Mouse (Mus musculus): ENCODE measurements at regions not wholly inside any gene's neighbourhood (a gene's known extent, or its start where the extent isn't known, plus 50 kb on each side); places are given as distances from the start of the nearest gene placed in this dataset.
"Not testable (repeated sequence)": the region's sequence is repeated elsewhere in the genome, so short reads cannot be mapped to it uniquely, and the experiment has no call there.

GRCm38 (mm10) chr1:137280391-137281386, 320.4 kb upstream of the Nr5a2 start:
- no peak for DNase-seq

- no peak for DNase-seq
Observed at GRCm38 (mm10) chr1:137279981-137280380, 319.7 kb upstream of the Nr5a2 start.

DNA sequence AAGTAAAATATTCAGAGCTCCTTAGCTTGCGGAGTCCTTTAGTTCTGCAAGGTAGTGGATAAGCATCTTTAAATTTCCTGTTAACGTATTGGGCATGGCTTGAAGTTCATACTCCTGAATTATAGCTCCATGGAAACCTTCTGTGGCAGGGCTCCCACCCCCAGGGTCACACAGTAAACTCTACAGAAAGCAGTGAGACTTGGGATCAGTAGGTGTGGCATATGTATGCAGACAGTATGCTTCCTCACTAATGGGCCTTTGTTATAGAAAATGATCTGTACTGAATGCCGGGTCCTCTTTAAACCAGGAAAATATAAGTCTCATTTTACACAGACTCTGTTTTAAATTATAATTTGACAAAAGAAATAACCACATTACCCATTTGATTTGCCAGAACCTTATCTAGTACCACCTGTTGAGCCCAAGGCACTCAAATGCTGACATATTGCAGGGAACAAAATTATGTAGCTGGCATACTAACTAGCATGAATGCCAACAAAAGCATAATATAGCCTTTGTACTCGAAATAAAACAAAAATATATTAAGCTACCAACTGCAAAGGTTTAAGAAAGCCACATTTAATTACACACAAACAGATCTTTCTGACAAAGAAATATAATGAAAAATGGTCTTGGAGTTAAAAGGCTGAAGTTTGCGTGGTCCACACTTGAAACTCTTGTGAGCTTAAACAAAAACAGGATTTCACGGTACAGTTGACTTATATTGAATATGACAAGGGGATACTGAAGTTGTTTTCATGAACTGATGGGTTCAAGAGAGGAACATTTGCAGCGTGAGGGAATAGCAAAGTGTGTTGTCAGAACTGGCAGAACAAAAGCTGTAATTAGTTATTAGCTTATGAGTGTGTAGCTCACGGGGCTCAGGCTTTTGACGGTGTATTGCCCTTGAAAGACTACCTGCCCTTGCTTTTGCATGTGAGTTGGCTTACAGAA, 310.7 kb upstream of the Nr5a2 start:
- no peak for DNase-seq

DNA sequence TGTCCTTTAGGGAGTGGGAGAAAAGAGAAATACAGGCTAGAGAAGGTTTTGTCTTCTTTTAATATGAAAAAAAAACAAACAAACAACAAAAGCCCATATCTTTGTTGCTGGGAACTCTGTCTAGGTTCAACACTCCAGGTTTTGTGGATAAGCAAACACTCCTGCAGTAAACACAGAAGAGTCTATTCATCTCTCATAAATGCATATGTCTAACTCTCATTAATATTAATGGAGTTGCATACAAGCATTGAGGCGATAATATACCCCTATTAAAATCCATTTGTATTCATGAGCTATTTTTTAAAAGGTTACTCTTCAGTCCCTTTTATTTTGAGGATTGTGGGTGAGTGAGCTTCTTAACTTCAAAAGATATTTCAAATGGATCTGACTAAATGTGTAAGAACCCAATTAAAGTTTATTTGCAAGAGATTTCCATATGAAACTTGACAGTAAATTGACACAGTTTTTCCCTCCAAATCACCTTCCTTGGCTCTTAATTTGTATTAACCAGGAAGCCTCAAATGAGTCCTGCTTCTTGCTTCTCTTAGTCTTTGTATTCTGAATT, 302.6 kb upstream of the Nr5a2 start:
- no peak for DNase-seq

- no peak for DNase-seq
Observed at GRCm38 (mm10) chr1:137262121-137262525, 301.9 kb upstream of the Nr5a2 start.

DNA sequence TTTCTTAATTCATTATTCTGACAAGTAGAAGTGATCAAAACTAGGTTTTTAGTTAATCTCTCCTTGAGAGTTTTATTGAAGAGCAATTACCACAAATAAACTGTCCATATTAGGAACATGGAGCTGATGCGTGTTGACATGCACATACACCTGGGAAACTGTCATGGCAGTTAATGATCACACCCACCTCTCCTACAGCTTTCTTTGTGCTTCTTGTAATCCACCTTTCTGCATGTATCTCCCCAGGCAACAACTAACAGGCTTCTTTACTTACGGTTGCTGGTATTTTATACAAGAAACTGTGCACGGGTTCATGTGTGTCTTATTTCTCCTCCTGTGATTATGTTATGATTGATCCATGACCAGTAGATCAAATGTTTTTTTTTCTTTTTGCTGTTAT, 296.0 kb upstream of the Nr5a2 start:
- DNase-seq = no peak

- DNase-seq = peak; percentile 1
Observed at GRCm38 (mm10) chr1:137255041-137255440, 294.8 kb upstream of the Nr5a2 start.

- DNase-seq = no peak
Observed at GRCm38 (mm10) chr1:137254634-137255033, 294.4 kb upstream of the Nr5a2 start.

DNA sequence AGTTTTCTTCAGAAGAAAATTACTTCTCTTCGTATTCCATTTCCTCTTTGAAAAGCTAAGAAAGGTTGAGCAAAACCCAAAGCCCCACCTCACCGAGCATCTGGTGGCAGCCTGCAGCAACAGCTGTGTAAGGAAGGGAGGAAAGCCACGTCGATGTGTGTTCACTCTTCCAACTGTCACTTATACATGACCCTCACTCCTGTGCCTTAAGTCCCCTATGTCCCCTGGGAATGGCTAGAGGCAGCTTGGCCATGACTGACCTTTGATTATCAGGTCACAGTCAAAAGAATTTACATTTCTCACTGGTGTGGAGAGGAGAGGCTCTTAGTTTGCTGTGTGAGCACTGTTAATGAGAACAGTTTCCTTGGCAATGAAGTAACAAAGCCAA, 266.8 kb upstream of the Nr5a2 start:
- DNase-seq = no peak

DNA sequence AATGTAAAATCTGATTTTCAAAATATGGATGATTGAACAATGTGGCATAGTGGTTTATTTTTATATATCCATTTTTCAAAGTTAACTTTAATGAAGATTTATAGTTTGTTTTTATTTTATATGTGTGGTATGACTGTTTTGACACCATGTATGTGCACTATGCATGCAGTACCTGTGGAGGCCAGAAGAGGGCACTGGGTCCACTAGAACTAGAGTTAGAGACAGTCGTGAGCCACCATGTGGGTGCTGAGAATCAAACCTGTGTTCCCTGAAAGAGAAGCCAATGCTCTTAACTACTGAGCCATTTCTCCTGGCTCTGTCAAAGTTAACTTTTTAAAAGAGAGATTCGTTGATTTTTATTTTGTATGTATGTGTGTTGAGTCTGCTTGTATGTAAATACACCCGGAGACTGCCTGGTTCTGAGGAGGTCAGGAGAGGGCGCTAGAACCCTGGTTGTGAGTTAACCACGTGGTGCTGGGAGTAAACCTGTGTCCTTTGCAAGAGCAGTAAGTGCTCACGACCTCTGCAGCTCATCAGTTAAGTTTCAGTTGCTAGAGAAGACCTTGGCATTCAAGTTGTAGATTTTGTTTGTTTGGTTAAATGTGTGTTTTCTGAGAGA, 266.3 kb upstream of the Nr5a2 start:
- DNase-seq = no peak

GRCm38 (mm10) chr1:137225418-137225817, 265.2 kb upstream of the Nr5a2 start:
- DNase-seq = peak; percentile 10

DNA sequence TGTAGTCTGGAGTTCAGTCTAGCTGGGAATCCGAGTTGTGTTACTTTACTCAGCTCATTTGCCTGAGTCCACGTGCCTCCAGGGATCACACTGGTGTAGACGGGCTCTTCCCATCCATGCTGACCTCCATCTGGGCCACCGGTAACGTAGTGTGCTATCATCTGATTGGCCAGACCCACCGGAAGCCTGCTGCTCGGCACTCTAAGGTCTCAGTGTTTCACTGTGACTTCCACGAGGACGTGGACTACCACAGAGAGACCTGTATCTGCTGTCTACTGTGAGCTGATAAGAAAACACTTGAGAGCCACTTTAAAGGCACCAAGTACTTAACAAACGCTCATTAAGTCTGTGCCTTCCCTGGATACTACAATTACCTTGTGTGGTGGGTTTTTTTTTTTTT, 262.8 kb upstream of the Nr5a2 start:
- DNase-seq = no peak

DNA sequence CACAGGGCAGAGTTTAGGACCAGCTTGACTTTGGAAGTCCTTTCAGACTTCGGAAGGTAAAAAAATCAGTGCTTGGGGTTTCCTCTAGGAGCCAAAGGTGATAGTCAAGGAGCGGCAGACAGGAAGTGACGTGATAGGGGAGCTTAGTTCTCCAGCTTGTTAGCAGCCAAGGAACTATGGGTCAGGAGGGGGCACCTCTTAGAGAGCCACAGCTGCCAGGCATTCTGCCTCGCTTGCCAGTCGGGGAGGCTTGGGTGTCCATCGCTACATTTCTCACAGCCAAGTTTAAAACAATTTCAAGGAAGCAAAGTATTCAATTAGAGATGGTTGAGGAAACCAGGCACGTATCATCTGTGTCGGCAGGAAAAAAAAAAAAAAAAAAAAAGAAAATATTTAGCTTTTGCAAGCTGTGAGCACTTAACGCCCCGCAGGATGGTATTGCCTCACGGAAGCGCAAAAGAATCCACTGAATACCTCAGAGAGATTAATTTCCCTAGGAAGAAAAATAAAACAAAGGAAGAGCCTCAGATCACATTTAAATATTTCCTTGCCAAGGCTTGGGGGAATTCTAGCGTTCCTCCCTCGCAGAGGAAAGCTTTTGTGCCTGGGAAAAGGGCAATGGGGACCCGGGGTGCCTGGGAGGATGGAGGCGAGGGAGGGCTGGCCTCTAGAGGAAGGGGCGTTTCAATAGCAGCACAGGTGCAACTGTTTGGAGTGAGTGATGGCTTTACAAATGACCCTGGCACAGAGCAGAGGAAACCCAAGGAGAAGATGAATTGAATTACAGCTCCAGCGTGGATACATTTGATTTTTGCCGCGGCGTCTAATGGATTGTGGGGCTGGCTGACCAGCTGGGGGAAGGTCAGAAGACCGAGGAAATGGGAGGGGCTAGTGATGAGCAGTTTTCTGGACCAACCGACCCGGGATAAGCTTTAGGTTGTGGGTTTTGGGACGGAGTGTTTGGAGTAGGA, 261.1 kb upstream of the Nr5a2 start:
- no peak for DNase-seq

- no peak for DNase-seq
Observed at GRCm38 (mm10) chr1:137220226-137220625, 260.0 kb upstream of the Nr5a2 start.

GRCm38 (mm10) chr1:137218611-137219010, 258.4 kb upstream of the Nr5a2 start:
- no peak for DNase-seq

DNA sequence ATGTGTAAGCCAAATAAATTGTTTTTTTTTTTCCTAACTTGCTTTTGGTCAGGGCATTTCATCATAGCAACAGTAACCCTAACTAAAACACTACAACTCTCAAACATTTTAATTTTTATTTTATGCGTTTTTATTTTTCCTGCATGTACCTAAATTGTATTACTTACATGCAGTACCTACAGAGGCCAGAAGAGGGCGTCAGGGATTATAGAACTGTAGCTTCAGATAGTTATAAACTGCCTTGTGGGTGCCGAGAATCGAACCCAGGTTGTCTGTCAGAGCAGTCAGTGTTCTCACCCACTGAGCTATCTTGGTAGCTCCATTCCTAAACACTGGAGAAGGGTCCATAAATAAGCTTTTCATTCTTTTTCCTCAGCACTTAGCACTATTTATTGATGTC, 257.8 kb upstream of the Nr5a2 start:
- no peak for DNase-seq

GRCm38 (mm10) chr1:137217206-137217605, 257.0 kb upstream of the Nr5a2 start:
- DNase-seq = no peak

- not testable (repeated sequence) for DNase-seq
Observed at GRCm38 (mm10) chr1:137214328-137214727, 254.1 kb upstream of the Nr5a2 start.

DNA sequence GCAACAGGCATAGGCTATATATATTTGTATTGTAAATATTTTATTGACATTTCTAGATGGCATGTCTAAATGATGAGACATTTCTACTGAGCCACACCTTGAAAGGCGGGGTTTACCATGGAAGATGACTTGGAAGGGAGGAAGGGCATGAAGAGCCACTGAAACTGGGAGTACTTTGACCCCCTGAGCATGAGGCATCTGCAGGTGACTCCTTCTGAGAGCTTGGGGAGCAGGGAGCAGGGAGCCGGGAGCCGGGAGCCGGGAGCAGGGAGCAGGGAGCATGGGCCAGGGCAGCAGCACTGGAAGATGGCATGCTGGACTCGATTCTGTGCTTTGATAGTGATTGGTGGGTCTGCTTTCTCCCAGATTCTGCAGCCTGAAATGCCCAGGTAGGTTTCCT, 253.5 kb upstream of the Nr5a2 start:
- no peak for DNase-seq

- DNase-seq = no peak
Observed at GRCm38 (mm10) chr1:137212856-137213255, 252.6 kb upstream of the Nr5a2 start.

DNA sequence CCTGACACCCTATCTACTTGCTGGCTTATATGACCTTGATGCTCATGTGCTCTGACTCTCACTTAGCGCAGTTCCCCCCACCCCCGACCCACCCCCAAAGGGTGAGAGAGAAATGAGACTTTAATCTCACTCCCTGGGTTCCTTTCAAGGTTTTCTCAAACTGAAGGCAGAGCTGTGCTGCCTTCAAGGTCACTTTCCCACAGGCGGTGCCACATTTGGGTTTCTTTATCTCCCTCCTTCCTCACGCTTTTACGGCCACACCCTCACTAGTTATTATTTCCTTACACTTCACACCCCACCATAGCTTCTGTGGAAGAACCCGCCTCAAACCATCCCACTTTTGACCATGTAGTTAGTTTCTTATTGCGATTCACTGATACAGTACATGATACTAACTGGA, 244.1 kb upstream of the Nr5a2 start:
- no peak for DNase-seq

DNA sequence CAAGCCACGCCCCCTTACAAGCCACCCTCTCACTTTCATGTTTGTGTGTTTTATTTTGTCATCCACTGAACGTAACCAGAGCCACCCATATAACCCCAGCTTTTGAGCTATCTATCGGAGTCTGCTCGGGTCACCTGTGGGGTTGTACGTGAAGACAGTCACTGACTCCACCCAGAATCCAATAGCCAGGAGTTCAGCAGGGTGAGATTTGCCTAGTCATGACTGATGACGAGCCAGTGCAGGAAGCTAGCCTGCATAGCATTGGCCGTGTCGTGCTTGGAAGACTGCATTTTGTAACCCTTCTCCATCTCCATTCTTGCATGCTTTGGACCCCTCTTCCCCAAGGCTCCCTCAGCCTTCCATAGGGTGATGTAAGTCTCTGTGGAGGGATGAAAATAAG, 243.3 kb upstream of the Nr5a2 start:
- no peak for DNase-seq

All from cerebellum, adult 9-10 months (tissue).